Mouse (Mus musculus) left cerebral cortex, adult 8-10 months (tissue): ENCODE results near the gene Gm17267. TPM values are rescaled to one million over a fixed set of nuclear protein-coding genes. Genes with fewer than 3 reads are reported as not detected.
"Not testable (repeated sequence)": the region's sequence is repeated elsewhere in the genome, so short reads cannot be mapped to it uniquely, and the experiment has no call there.

ENCODE experiments used
- DNase-seq, 2 experiments: peaks; one replicate each; pipeline ENCODE4 v3.0.0; 2022; ENCODE audit warnings: low spot score in 2 of 2
- total RNA-seq, 4 experiments: library from RNA; stranded (reverse); gene quantifications; 2 replicates each; pipeline ENCODE4 v1.2.4; 2022

Gm17267 gene
- total RNA-seq: not detected

DNA sequence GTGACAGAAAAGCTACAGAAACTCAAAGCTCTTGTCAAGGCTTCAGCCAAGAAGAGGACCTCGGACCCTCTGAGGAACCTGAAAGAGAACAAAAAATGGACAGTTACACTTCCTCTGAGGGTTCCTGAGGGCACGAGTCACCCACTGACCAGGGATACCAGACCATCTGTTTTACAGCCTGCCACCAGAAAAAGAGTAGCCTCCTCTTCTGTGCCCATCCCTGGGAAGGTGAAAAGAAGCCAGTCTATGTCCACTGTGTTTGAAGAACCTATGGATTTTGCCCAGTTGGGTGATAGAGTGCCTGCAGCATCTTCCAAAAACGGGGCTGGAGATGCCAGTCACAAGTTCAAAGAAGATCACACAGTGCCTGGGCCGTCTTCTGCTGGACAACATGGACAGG is at the start of gene Gm17267:
Gm17267 (plus strand) TSS at position 301 of the 400 bp plus-strand sequence.
- not testable (repeated sequence) for DNase-seq
